Mouse (Mus musculus) kidney, adult 2 months (tissue): ENCODE measurements around the gene Ascl4. TPM values are rescaled to one million over a fixed set of nuclear protein-coding genes. Genes with fewer than 3 reads are reported as not detected.

Source experiments
- DNase-seq: peaks from one replicate; pipeline ENCODE4 v3.0.0; 2021
- H3K27ac ChIP-seq: fragments of 200-500 bp; 2 replicates; pipeline ENCODE4 v1.5.1; 2012; ENCODE audit warnings: low read depth, low read length, control low read depth, inconsistent platforms; ENCODE audit not compliant: insufficient read depth
- H3K27me3 ChIP-seq: fragments of 200-500 bp; replicated peaks from 2 replicates; pipeline ENCODE4 v1.6.1; 2012; ENCODE audit warnings: mild to moderate bottlenecking, moderate library complexity, low read length, inconsistent platforms; ENCODE audit not compliant: control insufficient read depth, insufficient read depth
- H3K36me3 ChIP-seq: fragments of 200-500 bp; 2 replicates; pipeline ENCODE4 v1.6.1; 2012; ENCODE audit warnings: mild to moderate bottlenecking, moderate library complexity, low read length, inconsistent platforms; ENCODE audit not compliant: control insufficient read depth, insufficient read depth
- H3K4me1 ChIP-seq: fragments of 200-500 bp; 2 replicates; pipeline ENCODE4 v1.6.1; 2011; ENCODE audit warnings: low read length; ENCODE audit not compliant: control insufficient read depth, insufficient read depth
- H3K4me3 ChIP-seq: fragments of 200-500 bp; 2 replicates; pipeline ENCODE4 v1.5.1; 2011; ENCODE audit warnings: mild to moderate bottlenecking, low read depth, low read length, control low read depth; ENCODE audit not compliant: insufficient read depth
- CTCF ChIP-seq: fragments of 200-500 bp; conservative IDR thresholded peaks from 2 replicates; pipeline ENCODE4 v1.5.1; 2011; ENCODE audit warnings: low read depth, mild to moderate bottlenecking, control low read depth, low read length, moderate library complexity, mixed read lengths; ENCODE audit not compliant: insufficient read depth, insufficient read length
- POLR2A ChIP-seq: fragments of 200-500 bp; IDR thresholded peaks from one replicate; pipeline ENCODE4 v1.6.1; 2011; ENCODE audit warnings: low read depth, low read length, control low read depth
- WGBS: fragments of 180-500 bp; shearing (Covaris S2); methylation state at CpG from one replicate; pipeline ENCODE4 v1.1.7; 2018; 5-methylcytosine and 5-hydroxymethylcytosine counted together
- polyA plus RNA-seq: library from polyadenylated mRNA; depleted of rRNA; stranded (reverse); fragments of >200 nt; gene quantifications from 2 replicates; pipeline ENCODE4 v1.2.3, GENCODE M21; 2012

The Ascl4 gene
- polyA plus RNA-seq, 1 experiment: 0.36 TPM

GRCm38 (mm10) chr10:85936280-85936965, 8.9 kb downstream of the Ascl4 start:
- Histone ChIP-seq H3K36me3 (peaks cover 7% of the 10 kb centered on the region), H3K27ac (no peak overlapping the region), H3K4me3 (no peak overlapping the region), H3K4me1 (no peaks in the 10 kb centered on the region), H3K27me3 (no peaks in the 10 kb centered on the region)
- TF ChIP-seq POLR2A (no peak), CTCF (no peak)
- no peak for DNase-seq
- 77% methylated on average over 6 of the region's 6 CpGs for WGBS

GRCm38 (mm10) chr10:85948483-85949196, 21.2 kb downstream of the Ascl4 start:
- WGBS: 97% methylated on average over 8 of the region's 8 CpGs
- no peak for DNase-seq
- TF ChIP-seq CTCF: no peak
- no peak for TF ChIP-seq POLR2A

GRCm38 (mm10) chr10:85951765-85952443, 24.4 kb downstream of the Ascl4 start:
- TF ChIP-seq CTCF: no peak
- TF ChIP-seq POLR2A: no peak
- 50% methylated on average over 6 of the region's 6 CpGs for WGBS
- H3K36me3 ChIP-seq: peaks cover 3% of the 10 kb centered on the region

More at GRCm38 (mm10) chr10:85948483-85949196, 21.2 kb downstream of the Ascl4 start:
- Histone ChIP-seq H3K4me1 (peaks cover 8% of the 10 kb centered on the region; the same call in 1 of the 2 replicates), H3K27me3 (no peaks in the 10 kb centered on the region), H3K27ac (no peak overlapping the region), H3K4me3 (no peak overlapping the region), H3K36me3 (peaks cover 3% of the 10 kb centered on the region)

GRCm38 (mm10) chr10:85953401-85953800, 25.9 kb downstream of the Ascl4 start:
- Histone ChIP-seq H3K27ac (no peak overlapping the region), H3K4me1 (peaks cover 14% of the 10 kb centered on the region), H3K4me3 (no peak overlapping the region), H3K36me3 (peaks cover 3% of the 10 kb centered on the region), H3K27me3 (no peaks in the 10 kb centered on the region)
- DNase-seq: peak; percentile 67
- 14% methylated on average over 3 of the region's 3 CpGs for WGBS
- TF ChIP-seq POLR2A: no peak
- TF ChIP-seq CTCF: no peak

More at GRCm38 (mm10) chr10:85951765-85952443, 24.4 kb downstream of the Ascl4 start:
- Histone ChIP-seq H3K4me1 (peaks cover 14% of the 10 kb centered on the region), H3K27me3 (no peaks in the 10 kb centered on the region), H3K4me3 (no peak overlapping the region), H3K27ac (no peak overlapping the region)
- DNase-seq: no peak

GRCm38 (mm10) chr10:85954429-85954828, 26.9 kb downstream of the Ascl4 start:
- Histone ChIP-seq H3K4me3 (no peak overlapping the region), H3K27me3 (no peaks in the 10 kb centered on the region), H3K4me1 (peaks cover 14% of the 10 kb centered on the region), H3K27ac (no peak overlapping the region), H3K36me3 (no peaks in the 10 kb centered on the region)
- peak; percentile 61 for DNase-seq
- whole genome bisulfite sequencing: 50% methylated on average over 2 of the region's 2 CpGs
- TF ChIP-seq CTCF (no peak), POLR2A (no peak)

GRCm38 (mm10) chr10:85956871-85957419, 29.5 kb downstream of the Ascl4 start:
- Histone ChIP-seq H3K36me3 (no peaks in the 10 kb centered on the region), H3K27me3 (no peaks in the 10 kb centered on the region), H3K4me1 (peaks cover 14% of the 10 kb centered on the region), H3K27ac (peak overlapping the region; percentile 4; the same call in 1 of the 2 replicates), H3K4me3 (peak overlapping the region; percentile 71)
- TF ChIP-seq POLR2A (no peak), CTCF (no peak)
- 2% methylated on average over 20 of the region's 20 CpGs for WGBS
- DNase-seq: no peak
